Mouse (Mus musculus): ENCODE results near the gene Mrps11.
A peak's percentile ranks its signal among the peaks of the same experiment; 100 is the strongest.

Mrps11 gene

GRCm38 (mm10) chr7:78782639-78783581 is at the start of gene Mrps11, which contains the start of gene Mrpl46:
Mrps11 (plus strand) TSS chr7:78783119.
Mrpl46 (minus strand) TSS chr7:78783531.
- DNase-seq (ENCODE audit: low spot score in 2 of 2) = peak; percentile 76 to 83

GRCm38 (mm10) chr7:78737196-78737595 is 45.7 kb upstream of the Mrps11 start:
- DNase-seq (ENCODE audit: low spot score in 2 of 2) = no peak

- no peak for DNase-seq (ENCODE audit: low spot score in 2 of 2)
Measured at GRCm38 (mm10) chr7:78737614-78738210, 45.2 kb upstream of the Mrps11 start, which contains the start of gene Ntrk3. Ntrk3 (minus strand) TSS chr7:78738012.

- DNase-seq (ENCODE audit: low spot score in 2 of 2) = no peak
Measured at GRCm38 (mm10) chr7:78739351-78740000, 43.4 kb upstream of the Mrps11 start.

GRCm38 (mm10) chr7:78743731-78744385 is 39.1 kb upstream of the Mrps11 start:
- no peak for DNase-seq (ENCODE audit: low spot score in 2 of 2)

GRCm38 (mm10) chr7:78752961-78753360 is 30.0 kb upstream of the Mrps11 start:
- no peak for DNase-seq (ENCODE audit: low spot score in 2 of 2)

- DNase-seq (ENCODE audit: low spot score in 2 of 2) = no peak
Measured at GRCm38 (mm10) chr7:78753752-78754457, 29.0 kb upstream of the Mrps11 start.

- no peak for DNase-seq (ENCODE audit: low spot score in 2 of 2)
Measured at GRCm38 (mm10) chr7:78754458-78755000, 28.4 kb upstream of the Mrps11 start.

- no peak for DNase-seq (ENCODE audit: low spot score in 2 of 2)
Measured at GRCm38 (mm10) chr7:78763801-78764200, 19.1 kb upstream of the Mrps11 start.

GRCm38 (mm10) chr7:78765215-78765631 is 17.7 kb upstream of the Mrps11 start:
- DNase-seq (ENCODE audit: low spot score in 2 of 2) = no peak

- DNase-seq (ENCODE audit: low spot score in 2 of 2) = peak in 1 of 2 experiments; percentile 27
Measured at GRCm38 (mm10) chr7:78766019-78766683, 16.8 kb upstream of the Mrps11 start.

- DNase-seq (ENCODE audit: low spot score in 2 of 2) = no peak
Measured at GRCm38 (mm10) chr7:78767929-78768531, 14.9 kb upstream of the Mrps11 start.

GRCm38 (mm10) chr7:78769075-78769652 is 13.8 kb upstream of the Mrps11 start:
- DNase-seq (ENCODE audit: low spot score in 2 of 2) = no peak

- DNase-seq (ENCODE audit: low spot score in 2 of 2) = no peak
Measured at GRCm38 (mm10) chr7:78770936-78771335, 12.0 kb upstream of the Mrps11 start.

GRCm38 (mm10) chr7:78778741-78779140 is 4.2 kb upstream of the Mrps11 start:
- no peak for DNase-seq (ENCODE audit: low spot score in 2 of 2)

GRCm38 (mm10) chr7:78785906-78786305 is 3.0 kb downstream of the Mrps11 start:
- no peak for DNase-seq (ENCODE audit: low spot score in 2 of 2)

- no peak for DNase-seq (ENCODE audit: low spot score in 2 of 2)
Measured at GRCm38 (mm10) chr7:78787793-78788380, 5.0 kb downstream of the Mrps11 start.

- peak; percentile 44 to 51 for DNase-seq (ENCODE audit: low spot score in 2 of 2)
Measured at GRCm38 (mm10) chr7:78791359-78792222, 8.7 kb downstream of the Mrps11 start.

Data from heart, adult 9 months (tissue).